Mouse (Mus musculus): ENCODE data around the gene Itk.

- TF ChIP-seq CTCF (IDR thresholded peaks at IDR 0.05; ENCODE audit: extremely low read depth, insufficient read depth, insufficient read length, insufficient replicate concordance) (no peak), POLR2A (IDR thresholded peaks at IDR 0.05; ENCODE audit: low read depth, low read length) (no peak)
Observed at GRCm38 (mm10) chr11:46293491-46293890, 95.8 kb downstream of the Itk start.
